In genomic region chr2:152679701-152680355, GRCm38 (mm10) we compare ENCODE assay signal across 14 mouse cellular contexts. TPM values are rescaled to one million over a fixed set of nuclear protein-coding genes. Genes with fewer than 3 reads are reported as not detected.
DNase-seq lines count a peak whose midpoint lies in the region; ATAC-seq lines count a peak whose summit lies in the region.
"Had no signal": no experiment of that assay in that cellular context is flagged by ENCODE, and none has a peak within 500 bp of the region (broad histone marks: within the 10 kb centered on the region; RNA-seq: fewer than 3 reads in every experiment).

No protein-coding gene starts in this region.

- DNase-seq in cerebellum, postnatal 14 days, result peak; percentile 29 to 31
- no peak for DNase-seq in cerebellum, postnatal 36 days
- peak; percentile 61 for DNase-seq in kidney, adult 18-20 months
- DNase-seq in adrenal gland, adult 8-10 months, result no peak
- no peak for DNase-seq in adrenal gland, adult 2 months
- DNase-seq: B cell, adult 2 months; right cerebral cortex, postnatal 4 days had no signal

- 65% methylated on average over 8 of the region's 8 CpGs for WGBS in hindbrain, embryonic 15.5 days
- 83% methylated on average over 8 of the region's 8 CpGs for WGBS in hindbrain, embryonic 12.5 days
- 82% methylated on average over 8 of the region's 8 CpGs for WGBS in midbrain, embryonic 15.5 days

- H3K27ac ChIP-seq in hindbrain, embryonic 15.5 days (replicated peaks), result peak overlapping the region; percentile 51
- H3K27ac ChIP-seq in hindbrain, embryonic 12.5 days, result no peak overlapping the region
- H3K27ac ChIP-seq in midbrain, embryonic 15.5 days, result peak overlapping the region; percentile 22; the same call in 1 of the 2 replicates
- H3K27ac ChIP-seq: liver, embryonic 15.5 days had no signal

- no peak overlapping the region for H3K4me2 ChIP-seq in hindbrain, embryonic 15.5 days
- no peak overlapping the region for H3K4me2 ChIP-seq in hindbrain, embryonic 12.5 days (replicated peaks)
- H3K4me2 ChIP-seq in midbrain, embryonic 15.5 days, result no peak overlapping the region
- H3K4me2 ChIP-seq: liver, embryonic 15.5 days had no signal

- peaks cover 29% of the 10 kb centered on the region for H3K4me1 ChIP-seq in hindbrain, embryonic 15.5 days (replicated peaks)
- H3K4me1 ChIP-seq in hindbrain, embryonic 12.5 days, result peaks cover 5% of the 10 kb centered on the region; the same call in 1 of the 2 replicates
- H3K4me1 ChIP-seq in midbrain, embryonic 15.5 days, result peaks cover 11% of the 10 kb centered on the region
- H3K4me1 ChIP-seq: liver, embryonic 15.5 days had no signal

- H3K4me3 ChIP-seq in hindbrain, embryonic 15.5 days, result no peak overlapping the region
- no peak overlapping the region for H3K4me3 ChIP-seq in hindbrain, embryonic 12.5 days
- no peak overlapping the region for H3K4me3 ChIP-seq in midbrain, embryonic 15.5 days
- H3K4me3 ChIP-seq: liver, embryonic 15.5 days had no signal

- no peak overlapping the region for H3K9ac ChIP-seq in hindbrain, embryonic 15.5 days
- no peak overlapping the region for H3K9ac ChIP-seq in hindbrain, embryonic 12.5 days
- H3K9ac ChIP-seq in midbrain, embryonic 15.5 days, result no peak overlapping the region
- H3K9ac ChIP-seq: liver, embryonic 15.5 days had no signal

- H3K9me3 ChIP-seq in hindbrain, embryonic 15.5 days, result no peaks in the 10 kb centered on the region
- H3K9me3 ChIP-seq in hindbrain, embryonic 12.5 days (replicated peaks), result no peaks in the 10 kb centered on the region
- no peaks in the 10 kb centered on the region for H3K9me3 ChIP-seq in midbrain, embryonic 15.5 days
- H3K9me3 ChIP-seq: liver, embryonic 15.5 days had no signal

- H3K36me3 ChIP-seq in hindbrain, embryonic 15.5 days, result peaks cover 85% of the 10 kb centered on the region
- peaks cover 96% of the 10 kb centered on the region for H3K36me3 ChIP-seq in hindbrain, embryonic 12.5 days
- peaks cover 82% of the 10 kb centered on the region for H3K36me3 ChIP-seq in midbrain, embryonic 15.5 days (replicated peaks)

- peak; percentile 84 for ATAC-seq in hindbrain, embryonic 15.5 days (ENCODE audit: low FRiP score, low read depth)
- no peak for ATAC-seq in hindbrain, embryonic 12.5 days (ENCODE audit: low FRiP score)
- ATAC-seq in midbrain, embryonic 15.5 days (replicated peaks), result peak; percentile 48
- ATAC-seq: intestine, postnatal 0 days had no signal

- H3K27me3 ChIP-seq in hindbrain, embryonic 15.5 days, result no peaks in the 10 kb centered on the region
- no peaks in the 10 kb centered on the region for H3K27me3 ChIP-seq in hindbrain, embryonic 12.5 days
- H3K27me3 ChIP-seq in midbrain, embryonic 15.5 days (replicated peaks), result no peaks in the 10 kb centered on the region
- H3K27me3 ChIP-seq: liver, embryonic 15.5 days had no signal

RNA-seq across cellular contexts. Expression of gene Mcts2, which starts 7.0 kb away (rescaled TPM):
- polyA plus RNA-seq in hindbrain, embryonic 15.5 days (2015; fragmentation: Nextera tagmentation; extraction: Ambion mirVana), result 32.6 and 37.3 TPM in 2 replicates
- polyA plus RNA-seq in hindbrain, embryonic 12.5 days (2016; fragmentation: Nextera tagmentation; extraction: Ambion mirVana), result 34.9 and 40.5 TPM in 2 replicates
- polyA plus RNA-seq in midbrain, embryonic 15.5 days (2015; fragmentation: Nextera tagmentation; extraction: Ambion mirVana), result 33.7 and 34.3 TPM in 2 replicates
- total RNA-seq in adrenal gland, adult 8-10 months (2022), result 10 to 100 TPM; 28.1 to 32.3 (median 29.7) TPM
- total RNA-seq in adrenal gland, adult 2 months (2021), result 10 to 100 TPM; 26.7 to 32.9 TPM
- polyA plus RNA-seq in adrenal gland, adult 2 months (2012; rRNA removed), result 1.9 and 2.3 TPM in 2 replicates

RNA-seq across cellular contexts. Expression of gene H13, which starts 10.6 kb away (rescaled TPM):
- polyA plus RNA-seq in hindbrain, embryonic 15.5 days (2015; fragmentation: Nextera tagmentation; extraction: Ambion mirVana), result 166 and 177 TPM in 2 replicates
- 153 and 157 TPM in 2 replicates for polyA plus RNA-seq in hindbrain, embryonic 12.5 days (2016; fragmentation: Nextera tagmentation; extraction: Ambion mirVana)
- polyA plus RNA-seq in midbrain, embryonic 15.5 days (2015; fragmentation: Nextera tagmentation; extraction: Ambion mirVana), result 178 and 186 TPM in 2 replicates
- 100 to 1,000 TPM; 162 to 222 (median 201) TPM for total RNA-seq in adrenal gland, adult 8-10 months (2022)
- total RNA-seq in adrenal gland, adult 2 months (2021), result 100 to 1,000 TPM; 164 to 202 TPM
- polyA plus RNA-seq in adrenal gland, adult 2 months (2012; rRNA removed), result 358 and 395 TPM in 2 replicates

RNA-seq across cellular contexts. Expression of gene Rem1, which starts 53.1 kb away (rescaled TPM):
- polyA plus RNA-seq in hindbrain, embryonic 15.5 days (2015; fragmentation: Nextera tagmentation; extraction: Ambion mirVana), result 0.52 and 0.72 TPM in 2 replicates
- 0.72 and 0.82 TPM in 2 replicates for polyA plus RNA-seq in hindbrain, embryonic 12.5 days (2016; fragmentation: Nextera tagmentation; extraction: Ambion mirVana)
- polyA plus RNA-seq in midbrain, embryonic 15.5 days (2015; fragmentation: Nextera tagmentation; extraction: Ambion mirVana), result 0.30 and 0.40 TPM in 2 replicates
- total RNA-seq in adrenal gland, adult 8-10 months (2022), result 10 to 100 TPM in 3 of 4 experiments, 1 to 10 TPM in 1; 9.0 to 20.8 (median 14.6) TPM
- total RNA-seq in adrenal gland, adult 2 months (2021), result 10 to 100 TPM; 11.3 to 18.1 TPM
- polyA plus RNA-seq in adrenal gland, adult 2 months (2012; rRNA removed), result 11.9 and 21.0 TPM in 2 replicates

RNA-seq across cellular contexts. Expression of gene Id1, which starts 56.2 kb away (rescaled TPM):
- 55.3 and 57.5 TPM in 2 replicates for polyA plus RNA-seq in hindbrain, embryonic 15.5 days (2015; fragmentation: Nextera tagmentation; extraction: Ambion mirVana)
- 157 and 159 TPM in 2 replicates for polyA plus RNA-seq in hindbrain, embryonic 12.5 days (2016; fragmentation: Nextera tagmentation; extraction: Ambion mirVana)
- 30.7 and 33.7 TPM in 2 replicates for polyA plus RNA-seq in midbrain, embryonic 15.5 days (2015; fragmentation: Nextera tagmentation; extraction: Ambion mirVana)
- total RNA-seq in adrenal gland, adult 8-10 months (2022), result 10 to 100 TPM; 38.9 to 74.3 (median 55.1) TPM
- total RNA-seq in adrenal gland, adult 2 months (2021), result 10 to 100 TPM; 41.5 to 67.3 TPM
- 186 and 275 TPM in 2 replicates for polyA plus RNA-seq in adrenal gland, adult 2 months (2012; rRNA removed)

RNA-seq across cellular contexts. Expression of gene Defb25, which starts 57.0 kb away (rescaled TPM):
- polyA plus RNA-seq in hindbrain, embryonic 15.5 days (2015; fragmentation: Nextera tagmentation; extraction: Ambion mirVana), result not detected in 2 replicates
- polyA plus RNA-seq in hindbrain, embryonic 12.5 days (2016; fragmentation: Nextera tagmentation; extraction: Ambion mirVana), result not detected in 2 replicates
- polyA plus RNA-seq in midbrain, embryonic 15.5 days (2015; fragmentation: Nextera tagmentation; extraction: Ambion mirVana), result not detected in 2 replicates
- total RNA-seq in adrenal gland, adult 8-10 months (2022), result 1 to 10 TPM in 2 of 4 experiments, not detected in 2; 1.9 to 2.2 TPM
- total RNA-seq in adrenal gland, adult 2 months (2021), result not detected
- 1.0 TPM in 1 of 2 replicates, not detected in the other for polyA plus RNA-seq in adrenal gland, adult 2 months (2012; rRNA removed)
- total RNA-seq: left cerebral cortex, postnatal 25 days; megakaryocyte, adult 5-6 weeks had no signal
- polyA plus RNA-seq: liver, embryonic 15.5 days had no signal

Comparison
In these comparisons a context has a peak if more than half of its experiments do, and no peak if none do; other contexts are left out.
1. DNase-seq: peak in cerebellum, postnatal 14 days (2 of 2) and kidney, adult 18-20 months (single experiment); none in cerebellum, postnatal 36 days (0 of 2), adrenal gland, adult 8-10 months (single experiment) and adrenal gland, adult 2 months (single experiment).
2. RNA of gene Mcts2, which starts 7.0 kb away (polyA plus RNA-seq): 34.9 to 40.5 TPM in hindbrain, embryonic 12.5 days, 33.7 to 34.3 TPM in midbrain, embryonic 15.5 days and 32.6 to 37.3 TPM in hindbrain, embryonic 15.5 days; 1.9 to 2.3 TPM in adrenal gland, adult 2 months; every median in the first group is over 10 times any median in the second.